Mouse (Mus musculus): ENCODE measurements around the gene Fkbp10.

Fkbp10 gene

DNA sequence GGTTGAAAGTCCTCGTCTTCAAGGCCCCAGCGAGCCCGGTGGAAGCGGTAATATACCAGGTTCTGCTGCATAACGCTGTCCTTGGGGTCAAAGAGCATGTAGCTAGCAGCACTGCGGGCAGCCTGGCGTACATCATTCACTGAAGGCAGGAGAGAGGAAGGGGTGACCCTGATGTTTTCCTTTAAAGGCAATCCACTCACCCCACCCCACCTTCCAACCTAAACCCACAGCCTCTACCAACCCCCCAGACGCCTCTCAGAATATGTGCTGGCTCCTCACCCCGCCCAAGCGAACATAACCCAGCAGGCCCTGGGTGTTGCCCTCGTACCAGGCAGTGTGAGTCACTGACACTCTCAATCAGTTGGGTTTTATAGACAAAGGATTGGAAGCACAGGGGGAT lies 3.8 kb upstream of the Fkbp10 start:
- DNase-seq (ENCODE audit: low read depth, low spot score), result no peak

DNA sequence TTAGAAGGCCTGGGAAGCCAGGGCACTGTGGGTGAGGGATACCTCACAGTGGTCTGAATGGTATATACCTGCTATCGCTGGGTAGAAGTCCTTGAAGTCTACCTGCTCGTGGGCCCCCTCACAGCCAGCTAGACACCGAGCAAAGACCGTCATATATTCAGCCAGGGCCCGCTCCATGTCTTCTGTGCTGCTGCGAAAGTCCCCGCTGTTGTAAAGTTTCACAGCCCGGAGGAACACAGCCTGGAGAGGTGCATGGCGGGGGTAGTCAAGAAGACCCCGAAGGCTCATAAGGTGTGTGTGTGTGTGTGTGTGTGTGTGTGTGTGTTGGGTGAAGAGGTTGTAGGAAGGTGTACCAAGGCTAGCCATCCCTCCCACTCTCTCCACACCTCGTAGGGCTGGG lies 2.0 kb upstream of the Fkbp10 start:
- no peak for DNase-seq (ENCODE audit: low read depth, low spot score)

DNA sequence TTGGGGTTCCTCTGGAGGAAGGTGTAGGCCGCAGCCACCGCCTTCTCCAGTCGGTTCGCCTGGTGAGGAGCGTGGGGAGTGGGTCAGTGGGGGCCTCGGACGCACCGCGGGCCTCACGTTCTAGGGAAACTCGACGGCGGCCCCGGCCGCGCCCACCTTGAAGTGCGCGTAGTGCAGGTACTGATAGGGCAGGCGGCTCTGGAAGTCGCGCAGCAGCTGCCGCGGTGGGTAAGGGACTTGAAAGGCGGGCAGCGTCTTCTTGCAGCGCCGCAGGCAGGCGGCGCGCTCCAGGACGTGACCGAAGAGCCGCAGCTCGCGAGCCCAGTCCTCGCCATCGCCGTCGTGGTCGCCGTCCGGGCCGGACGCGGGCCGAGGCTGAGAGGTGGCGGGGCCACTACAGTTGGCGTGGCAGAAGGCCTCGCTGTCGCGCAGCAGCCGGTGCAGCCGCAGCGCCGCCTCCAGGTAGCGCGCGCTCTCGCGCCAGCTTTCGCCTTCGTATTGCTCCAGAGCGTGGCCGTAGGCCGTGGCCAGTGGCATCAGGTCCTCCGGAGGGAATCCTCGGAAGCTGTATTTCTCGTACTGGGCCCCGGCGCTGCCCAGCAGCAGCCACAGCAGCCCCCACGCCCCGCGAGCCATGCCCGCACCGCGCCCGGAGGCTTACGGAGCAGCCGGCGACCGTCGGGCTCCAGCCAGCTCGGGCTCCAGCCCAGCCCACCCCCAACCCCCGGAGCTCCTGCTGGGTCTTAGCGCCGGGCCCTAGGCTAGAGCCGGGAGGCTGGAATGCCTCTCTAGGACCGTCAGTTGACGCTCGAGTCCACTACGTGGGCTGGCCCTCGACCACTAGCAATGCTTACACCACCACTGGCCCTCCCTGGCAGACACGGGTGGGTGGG lies 1.2 kb upstream of the Fkbp10 start, which contains the start of gene P3h4:
Gene P3h4 (minus strand): TSS at position 816 of the 893 bp plus-strand sequence.
- peak; percentile 69 for DNase-seq (ENCODE audit: low read depth, low spot score)

- no peak for DNase-seq (ENCODE audit: low read depth, low spot score)
Measured at GRCm38 (mm10) chr11:100421537-100421936, 6.0 kb downstream of the Fkbp10 start.

DNA sequence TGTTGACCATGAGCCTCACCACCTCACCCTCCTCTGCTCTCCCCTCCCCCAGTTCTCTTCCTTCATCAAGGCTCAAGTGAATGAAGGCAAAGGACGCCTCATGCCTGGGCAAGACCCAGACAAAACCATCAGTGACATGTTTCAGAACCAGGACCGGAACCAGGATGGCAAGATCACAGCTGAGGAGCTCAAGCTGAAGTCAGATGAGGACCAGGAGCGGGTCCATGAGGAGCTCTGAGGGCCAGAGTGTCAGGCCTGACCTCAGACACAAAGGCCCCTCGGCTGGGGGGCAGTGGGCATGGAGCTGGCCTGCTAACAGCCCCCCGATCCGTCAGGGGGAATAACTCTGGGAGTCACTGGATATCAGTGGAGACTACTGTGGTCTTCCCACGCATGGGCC lies 8.3 kb downstream of the Fkbp10 start:
- DNase-seq (ENCODE audit: low read depth, low spot score), result no peak

- DNase-seq (ENCODE audit: low read depth, low spot score), result peak; percentile 47
Measured at GRCm38 (mm10) chr11:100425851-100426250, 10.4 kb downstream of the Fkbp10 start.

DNA sequence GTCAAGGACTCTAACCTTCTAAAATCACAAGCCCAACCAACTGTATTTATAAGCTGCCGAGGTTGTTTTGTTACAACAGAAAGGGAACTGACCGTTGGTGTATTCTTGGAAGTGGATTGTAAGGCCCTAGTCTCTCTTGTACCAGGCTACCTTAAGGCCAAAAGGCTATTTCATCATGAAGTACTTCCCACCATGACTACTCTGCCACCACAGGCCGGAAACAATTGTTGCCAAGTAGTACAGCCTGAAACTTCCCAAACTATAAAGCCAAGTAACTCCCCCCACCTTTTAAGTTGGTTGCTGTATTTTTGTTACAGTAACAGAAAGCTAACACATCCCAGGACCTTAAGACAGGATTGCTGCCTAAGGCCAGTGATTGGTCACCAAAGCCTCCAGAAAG lies 11.3 kb downstream of the Fkbp10 start:
- DNase-seq (ENCODE audit: low read depth, low spot score), result no peak

- no peak for DNase-seq (ENCODE audit: low read depth, low spot score)
Measured at GRCm38 (mm10) chr11:100428612-100429199, 13.2 kb downstream of the Fkbp10 start.

GRCm38 (mm10) chr11:100430052-100430451 lies 14.6 kb downstream of the Fkbp10 start:
- no peak for DNase-seq (ENCODE audit: low read depth, low spot score)

GRCm38 (mm10) chr11:100432002-100432401 lies 16.5 kb downstream of the Fkbp10 start:
- no peak for DNase-seq (ENCODE audit: low read depth, low spot score)

DNA sequence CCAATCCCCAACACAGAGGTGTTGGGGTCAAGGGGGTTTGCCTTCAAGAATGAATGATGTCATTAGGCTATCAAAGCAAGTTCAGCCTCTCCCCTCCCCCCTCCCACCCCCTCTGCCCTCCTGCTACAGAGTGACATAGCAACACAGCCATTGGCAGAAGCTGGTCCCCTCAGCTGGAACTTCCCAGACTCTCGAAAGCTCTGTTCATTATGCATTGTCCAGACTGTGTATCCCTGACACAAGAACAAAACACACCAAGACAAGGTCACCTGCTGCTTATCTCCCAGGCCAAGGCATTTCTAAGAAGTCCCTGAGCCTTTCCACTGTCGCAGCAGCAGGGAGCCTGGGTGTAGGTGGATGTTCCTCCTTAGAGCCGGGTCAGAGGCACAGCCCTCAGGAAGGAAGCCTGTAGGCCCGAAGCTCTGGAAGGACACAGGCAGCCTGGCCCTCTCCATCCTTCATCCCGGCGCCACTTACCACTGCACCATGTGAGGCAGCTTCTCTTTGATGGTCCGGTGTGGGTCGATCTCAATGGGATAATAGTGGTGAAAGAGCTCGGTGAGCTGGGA lies 20.3 kb downstream of the Fkbp10 start:
- DNase-seq (ENCODE audit: low read depth, low spot score), result no peak

GRCm38 (mm10) chr11:100437901-100438300 lies 22.4 kb downstream of the Fkbp10 start:
- no peak for DNase-seq (ENCODE audit: low read depth, low spot score)

DNA sequence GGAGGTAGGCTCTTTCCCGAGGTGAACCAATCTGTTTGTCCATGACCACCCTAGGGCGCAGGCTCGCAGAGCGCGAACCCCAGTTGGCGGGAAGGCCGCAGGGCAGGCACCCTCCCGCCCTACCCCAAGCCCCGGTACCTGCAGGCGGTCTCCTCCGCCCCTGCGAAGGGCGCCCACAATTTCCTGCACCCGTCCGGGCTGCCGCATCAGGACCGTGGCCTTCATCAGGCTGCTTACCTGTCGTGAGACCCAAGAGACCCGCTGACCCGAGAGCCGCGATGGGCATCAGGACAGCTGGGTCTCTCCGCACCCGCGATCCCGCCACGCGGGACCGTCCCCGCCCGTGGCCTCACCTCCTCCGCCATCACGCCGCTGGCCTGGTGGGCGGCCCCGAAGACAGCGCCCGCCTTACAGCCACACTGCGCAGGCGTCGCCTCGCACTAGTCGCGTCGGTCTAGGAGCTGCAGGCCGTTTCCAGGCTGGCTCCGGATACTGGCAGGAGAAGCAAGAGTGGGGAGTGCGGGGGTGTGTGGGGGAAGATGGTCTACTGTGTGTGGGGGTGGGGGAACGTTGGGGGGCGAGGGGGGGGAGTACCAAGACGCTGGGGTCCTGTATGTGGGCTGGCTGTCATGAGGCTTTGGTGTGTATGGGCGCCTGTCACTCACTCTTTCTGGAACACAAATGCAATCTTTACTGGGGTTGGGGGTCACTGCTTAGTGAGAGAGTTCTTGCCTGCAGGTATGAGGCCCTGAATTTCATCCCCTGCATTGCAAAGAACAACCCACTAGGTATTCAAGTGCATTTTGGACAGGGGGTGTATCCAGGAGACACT lies 25.4 kb downstream of the Fkbp10 start:
- DNase-seq (ENCODE audit: low read depth, low spot score), result peak; percentile 70

- no peak for DNase-seq (ENCODE audit: low read depth, low spot score)
Measured at GRCm38 (mm10) chr11:100441797-100442196, 26.3 kb downstream of the Fkbp10 start, which contains the start of the genes Nt5c3b and Klhl10. Nt5c3b (minus strand) TSS chr11:100441808. Klhl10 (plus strand) TSS chr11:100441917.

GRCm38 (mm10) chr11:100442625-100443024 lies 27.1 kb downstream of the Fkbp10 start:
- DNase-seq (ENCODE audit: low read depth, low spot score), result no peak

DNA sequence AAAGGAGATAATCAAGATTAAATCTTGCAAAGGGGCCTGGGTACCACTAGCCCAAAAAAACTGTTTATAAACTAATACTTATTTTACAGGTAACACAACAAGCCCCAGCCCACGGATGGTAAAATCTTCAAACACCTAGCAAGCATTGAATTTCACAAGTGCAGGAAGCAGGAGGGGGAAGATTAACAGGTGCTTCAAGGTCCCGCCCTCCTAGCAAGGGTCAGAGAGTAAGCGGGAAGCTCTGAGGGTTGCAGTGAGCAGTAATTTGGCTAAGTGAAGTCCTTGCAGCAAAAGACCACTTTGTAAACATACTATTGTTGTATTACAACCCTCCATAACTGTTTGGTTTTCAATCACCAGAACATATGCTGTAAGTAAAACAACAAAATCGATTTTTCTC lies 41.8 kb downstream of the Fkbp10 start:
- no peak for DNase-seq (ENCODE audit: low read depth, low spot score)

DNA sequence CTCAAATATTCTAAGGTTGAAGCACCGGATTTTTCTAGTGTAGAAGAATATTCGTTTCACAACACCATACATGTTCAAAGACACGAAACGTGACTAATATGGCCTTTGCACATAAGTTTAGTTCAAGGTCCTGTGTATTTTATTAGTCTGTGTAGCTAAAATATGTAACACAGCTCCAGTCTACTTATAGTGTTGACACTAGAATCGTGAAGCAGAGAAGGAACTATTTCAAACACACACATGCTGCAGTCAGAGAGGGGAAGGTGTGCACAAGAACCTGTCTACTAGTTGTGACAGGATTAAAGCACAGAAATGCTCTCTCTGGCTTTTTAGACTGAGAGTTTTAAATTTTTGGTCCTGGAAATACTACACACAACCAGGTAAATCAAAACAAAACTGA lies 42.2 kb downstream of the Fkbp10 start:
- DNase-seq (ENCODE audit: low read depth, low spot score), result no peak

- no peak for DNase-seq (ENCODE audit: low read depth, low spot score)
Measured at GRCm38 (mm10) chr11:100462699-100463098, 47.2 kb downstream of the Fkbp10 start.

DNA sequence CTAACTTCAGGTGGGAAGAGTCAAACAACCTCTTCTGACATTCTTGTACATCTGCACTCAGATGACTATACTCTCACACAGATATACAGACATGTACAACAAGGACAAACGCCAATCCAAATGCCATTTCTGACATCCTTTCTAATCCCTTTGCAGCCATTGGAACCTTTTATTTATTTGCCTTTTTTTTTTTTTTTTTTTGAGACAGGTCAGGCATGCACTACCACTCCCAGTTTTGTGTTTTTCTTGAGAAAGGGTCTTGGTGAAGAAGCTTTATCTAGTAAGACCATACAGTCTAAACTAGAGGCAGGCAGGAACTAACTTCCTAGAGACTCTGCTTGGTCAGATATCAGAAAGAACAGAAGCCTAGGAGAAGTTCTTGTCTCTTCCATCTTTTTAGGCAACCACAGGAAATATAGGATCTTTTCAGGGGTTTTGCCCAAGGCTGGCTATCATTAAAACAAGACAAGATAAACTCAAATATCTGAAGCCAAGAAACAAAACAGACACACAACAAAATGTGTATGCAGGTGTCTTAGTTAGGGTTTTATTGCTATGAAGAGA lies 49.8 kb downstream of the Fkbp10 start:
- no peak for DNase-seq (ENCODE audit: low read depth, low spot score)

GRCm38 (mm10) chr11:100465833-100466232 lies 50.3 kb downstream of the Fkbp10 start:
- DNase-seq (ENCODE audit: low read depth, low spot score), result no peak

Data from retina, postnatal 7 days (tissue).